Mouse (Mus musculus) forebrain, embryonic 14.5 days (tissue): Measurements from ENCODE around the gene Nudt2. TPM values are rescaled to one million over a fixed set of nuclear protein-coding genes. Genes with fewer than 3 reads are reported as not detected.
A peak's percentile ranks its signal among the peaks of the same experiment; 100 is the strongest.

Experiments used
- ATAC-seq: fragments of 200-750 bp; cut with Nextera tagmentation; 2 replicates; pipeline ENCODE4 v1.8.0; 2017; ENCODE audit warnings: mild to moderate bottlenecking, moderate library complexity
- DNase-seq: peaks from one replicate; pipeline ENCODE4 v3.0.0-alpha.2; 2015; ENCODE audit warnings: low spot score
- H3K27ac ChIP-seq: fragments of 300-500 bp; sonication (generic); 2 replicates; pipeline ENCODE4 v1.5.1; 2014; ENCODE audit warnings: low read depth, mild to moderate bottlenecking, control low read depth, low read length, moderate library complexity
- H3K27me3 ChIP-seq: fragments of 300-500 bp; sonication (generic); replicated peaks from 2 replicates; pipeline ENCODE4 v1.6.1; 2014; ENCODE audit warnings: low read length, control low read depth, mixed read lengths; ENCODE audit not compliant: control insufficient read depth, insufficient read depth
- H3K36me3 ChIP-seq: fragments of 300-500 bp; sonication (generic); 2 replicates; pipeline ENCODE4 v1.6.1; 2014; ENCODE audit warnings: low read length, control low read depth; ENCODE audit not compliant: control insufficient read depth, insufficient read depth
- H3K4me1 ChIP-seq: fragments of 300-500 bp; sonication (generic); 2 replicates; pipeline ENCODE4 v1.6.1; 2014; ENCODE audit warnings: antibody characterized with exemption, low read length, control low read depth; ENCODE audit not compliant: control insufficient read depth, insufficient read depth
- H3K4me2 ChIP-seq: fragments of 300-500 bp; sonication (generic); 2 replicates; pipeline ENCODE4 v1.6.1; 2014; ENCODE audit warnings: mild to moderate bottlenecking, control low read depth, low read length
- H3K4me3 ChIP-seq: fragments of 300-500 bp; sonication (generic); 2 replicates; pipeline ENCODE4 v1.5.1; 2014; ENCODE audit warnings: low read depth, low read length, control low read depth
- H3K9ac ChIP-seq: fragments of 300-500 bp; sonication (generic); 2 replicates; pipeline ENCODE4 v1.6.1; 2014; ENCODE audit warnings: mild to moderate bottlenecking, low read length, control low read depth, moderate library complexity
- H3K9me3 ChIP-seq: fragments of 300-500 bp; sonication (generic); replicated peaks from 2 replicates; pipeline ENCODE4 v1.6.1; 2016; ENCODE audit warnings: low read length, control low read depth, mixed read lengths; ENCODE audit not compliant: control insufficient read depth
- WGBS: fragments of 180-500 bp; shearing (Covaris S2); extraction: QIAGEN DNeasy Blood & Tissue Kit; methylation state at CpG from one replicate; pipeline ENCODE4 v1.1.7; 2014; 5-methylcytosine and 5-hydroxymethylcytosine counted together
- polyA plus RNA-seq: library from polyadenylated mRNA; unstranded; fragments of >200 nt; fragmentation: Nextera tagmentation; extraction: Ambion mirVana; gene quantifications from 2 replicates; pipeline ENCODE4 v1.2.1, GENCODE M21; 2014

The Nudt2 gene
- polyA plus RNA-seq, 1 experiment from 2014 or later = 82.0 TPM

DNA sequence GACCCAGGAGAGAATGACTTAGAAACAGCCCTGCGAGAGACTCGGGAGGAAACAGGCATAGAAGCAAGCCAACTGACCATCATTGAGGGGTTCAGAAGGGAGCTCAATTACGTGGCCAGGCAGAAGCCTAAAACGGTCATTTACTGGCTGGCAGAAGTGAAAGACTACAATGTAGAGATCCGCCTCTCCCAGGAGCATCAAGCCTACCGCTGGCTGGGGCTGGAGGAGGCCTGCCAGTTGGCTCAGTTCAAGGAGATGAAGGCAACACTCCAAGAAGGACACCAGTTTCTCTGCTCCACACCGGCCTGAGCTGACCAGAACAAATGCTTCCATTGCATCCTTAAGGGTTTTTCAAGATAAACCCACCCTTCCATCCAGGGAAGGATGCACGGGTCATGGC, 15.3 kb downstream of the Nudt2 start:
- Histone ChIP-seq H3K27ac (no peak overlapping the region), H3K9ac (no peak overlapping the region), H3K4me3 (no peak overlapping the region), H3K4me2 (no peak overlapping the region), H3K27me3 (no peaks in the 10 kb centered on the region), H3K4me1 (no peaks in the 10 kb centered on the region), H3K9me3 (no peaks in the 10 kb centered on the region), H3K36me3 (peaks cover 6% of the 10 kb centered on the region; the same call in 1 of the 2 replicates)
- no peak for DNase-seq
- WGBS = 85% methylated on average over 8 of the region's 8 CpGs
- ATAC-seq = no peak

DNA sequence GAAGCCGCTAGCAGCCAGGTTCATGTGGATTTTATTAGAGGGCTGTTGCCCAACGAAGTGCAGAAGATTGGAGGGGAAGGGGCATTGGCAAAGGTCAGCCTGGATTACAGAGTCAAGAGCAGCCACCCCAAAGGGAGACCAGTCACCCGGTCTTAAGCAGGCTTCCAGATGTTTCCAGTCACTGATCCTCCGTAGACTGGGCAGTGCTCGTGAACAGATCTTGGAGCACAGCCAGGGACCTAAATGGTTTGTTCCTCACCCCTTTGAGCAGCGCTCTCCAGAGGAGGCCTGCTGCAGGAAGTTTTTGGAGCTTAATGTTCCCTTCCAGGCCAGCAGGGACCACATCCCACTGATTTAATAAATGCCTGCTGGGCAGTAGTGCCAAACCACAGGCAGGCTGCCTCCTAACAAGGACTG, 16.7 kb downstream of the Nudt2 start:
- 43% methylated on average over 6 of the region's 6 CpGs for WGBS

DNA sequence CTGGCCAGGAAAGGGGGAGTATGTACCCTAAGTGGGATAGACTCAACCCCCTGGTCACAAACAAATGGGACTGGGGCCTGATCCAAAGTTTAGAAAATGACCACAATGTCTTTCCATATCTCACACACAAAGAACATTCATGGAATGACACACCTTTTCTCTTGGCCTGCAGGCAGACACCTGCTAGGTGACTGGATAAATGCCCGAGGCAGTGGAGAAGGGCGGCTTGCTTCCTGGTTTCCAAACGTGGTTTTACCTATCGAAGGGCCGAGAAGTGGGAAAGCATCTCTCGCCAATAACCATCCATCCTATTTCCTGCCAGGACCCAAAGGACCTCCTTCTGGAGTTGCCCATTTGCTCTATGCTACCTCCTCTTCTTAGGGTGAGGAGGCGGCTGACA, 28.0 kb downstream of the Nudt2 start:
- peaks cover 10% of the 10 kb centered on the region for H3K27me3 ChIP-seq
- H3K27ac ChIP-seq = no peak overlapping the region
- ATAC-seq (no peak), DNase-seq (no peak)
- H3K4me2 ChIP-seq = no peak overlapping the region
- no peaks in the 10 kb centered on the region for H3K9me3 ChIP-seq
- H3K4me1 ChIP-seq = peaks cover 5% of the 10 kb centered on the region
- no peak overlapping the region for H3K9ac ChIP-seq
- WGBS = 84% methylated on average over 7 of the region's 7 CpGs
- no peaks in the 10 kb centered on the region for H3K36me3 ChIP-seq
- no peak overlapping the region for H3K4me3 ChIP-seq

More for the DNA sequence above, 16.7 kb downstream of the Nudt2 start:
- ATAC-seq = no peak
- no peak for DNase-seq
- H3K36me3 ChIP-seq = peaks cover 6% of the 10 kb centered on the region; the same call in 1 of the 2 replicates
- no peak overlapping the region for H3K4me2 ChIP-seq
- no peaks in the 10 kb centered on the region for H3K27me3 ChIP-seq
- no peak overlapping the region for H3K9ac ChIP-seq
- H3K4me1 ChIP-seq = no peaks in the 10 kb centered on the region
- H3K4me3 ChIP-seq = no peak overlapping the region
- H3K27ac ChIP-seq = 0 out of 2 replicates have a peak overlapping the region, but pooled peaks have one; percentile 27
- no peaks in the 10 kb centered on the region for H3K9me3 ChIP-seq

DNA sequence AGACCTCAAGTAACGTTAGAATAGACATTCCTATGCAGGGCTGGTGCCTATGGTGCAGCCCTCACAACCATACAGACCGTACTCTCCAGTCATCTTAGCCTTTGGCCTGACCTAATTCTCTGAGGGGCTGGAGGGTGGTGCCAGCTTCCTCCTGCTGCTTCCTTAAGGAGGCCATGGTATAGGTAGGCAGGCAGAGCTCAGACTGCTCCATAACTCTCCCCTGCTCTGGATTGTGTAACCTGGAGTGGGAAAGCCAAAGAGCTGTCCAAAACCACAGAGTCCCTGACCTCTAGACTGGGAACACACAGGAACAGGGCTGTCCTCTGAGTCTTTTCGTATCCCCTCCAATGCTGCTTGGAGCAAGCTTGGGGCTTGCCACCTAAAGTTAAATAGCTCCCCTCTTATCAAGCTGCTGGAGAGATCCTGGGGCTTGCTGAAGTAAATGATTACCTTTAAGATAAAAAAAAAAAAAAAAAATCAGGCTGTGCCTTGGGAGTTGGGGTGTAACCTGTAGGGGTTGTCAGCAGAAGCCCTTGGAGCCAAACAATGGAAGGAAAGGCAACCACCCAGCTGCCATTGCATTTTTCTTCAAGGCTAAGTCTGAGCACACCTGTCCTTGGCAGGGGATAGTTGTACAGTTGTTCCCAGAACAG, 28.6 kb downstream of the Nudt2 start:
- ATAC-seq = no peak
- no peak overlapping the region for H3K4me3 ChIP-seq
- WGBS = 83% methylated on average over 3 of the region's 3 CpGs
- H3K4me1 ChIP-seq = peaks cover 9% of the 10 kb centered on the region
- no peak overlapping the region for H3K9ac ChIP-seq
- no peak overlapping the region for H3K4me2 ChIP-seq
- no peaks in the 10 kb centered on the region for H3K36me3 ChIP-seq
- no peak for DNase-seq
- H3K9me3 ChIP-seq = no peaks in the 10 kb centered on the region
- peaks cover 16% of the 10 kb centered on the region for H3K27me3 ChIP-seq
- no peak overlapping the region for H3K27ac ChIP-seq

DNA sequence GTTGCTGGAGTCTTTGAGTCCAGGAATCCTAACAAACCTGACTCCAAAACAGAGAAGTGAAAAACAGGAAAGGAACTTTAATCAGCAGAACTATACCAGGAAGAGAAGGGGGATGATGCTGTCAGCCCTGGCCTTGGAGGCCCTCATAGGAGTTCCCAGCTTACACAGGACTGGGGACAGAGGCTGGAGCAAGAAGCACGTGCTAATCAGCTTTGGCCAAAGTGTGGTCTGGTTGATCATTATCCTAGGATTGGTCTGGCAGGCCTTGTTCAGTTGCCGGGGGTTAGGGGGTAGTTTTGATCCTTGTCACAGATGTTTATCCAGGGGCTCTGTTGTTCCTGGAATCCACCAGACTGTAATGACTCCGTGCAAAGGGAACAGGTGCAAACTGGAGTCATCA, 29.4 kb downstream of the Nudt2 start:
- no peak overlapping the region for H3K4me3 ChIP-seq
- no peak overlapping the region for H3K9ac ChIP-seq
- H3K27me3 ChIP-seq = peaks cover 24% of the 10 kb centered on the region
- H3K4me2 ChIP-seq = no peak overlapping the region
- DNase-seq (no peak), ATAC-seq (no peak)
- H3K36me3 ChIP-seq = no peaks in the 10 kb centered on the region
- peaks cover 13% of the 10 kb centered on the region for H3K4me1 ChIP-seq
- WGBS = 54% methylated on average over 3 of the region's 3 CpGs
- H3K9me3 ChIP-seq = no peaks in the 10 kb centered on the region
- H3K27ac ChIP-seq = no peak overlapping the region

DNA sequence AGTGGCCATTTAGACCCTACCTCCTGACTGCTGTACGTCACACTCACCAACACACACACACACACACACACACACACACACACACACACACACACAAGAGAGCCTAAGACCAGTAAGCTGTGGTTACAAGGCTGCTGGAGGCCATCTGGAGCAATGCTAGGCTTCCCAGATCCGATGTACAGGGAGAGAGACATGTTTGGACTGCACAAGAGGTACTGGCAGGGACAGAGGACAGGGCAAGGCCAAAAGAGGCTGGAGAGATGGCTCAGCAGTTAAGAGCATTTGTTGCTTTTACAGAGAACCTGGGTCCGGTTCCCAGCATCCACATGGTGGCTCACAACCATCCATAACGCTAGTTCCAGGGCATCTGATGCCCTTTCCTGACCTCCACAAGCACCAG, 30.1 kb downstream of the Nudt2 start:
- H3K27ac ChIP-seq = no peak overlapping the region
- H3K4me3 ChIP-seq = no peak overlapping the region
- no peak for ATAC-seq
- peaks cover 13% of the 10 kb centered on the region for H3K4me1 ChIP-seq
- peaks cover 31% of the 10 kb centered on the region for H3K27me3 ChIP-seq
- no peak overlapping the region for H3K9ac ChIP-seq
- no peaks in the 10 kb centered on the region for H3K36me3 ChIP-seq
- H3K9me3 ChIP-seq = no peaks in the 10 kb centered on the region
- whole genome bisulfite sequencing = 83% methylated on average over 4 of the region's 4 CpGs
- DNase-seq = no peak
- H3K4me2 ChIP-seq = no peak overlapping the region

DNA sequence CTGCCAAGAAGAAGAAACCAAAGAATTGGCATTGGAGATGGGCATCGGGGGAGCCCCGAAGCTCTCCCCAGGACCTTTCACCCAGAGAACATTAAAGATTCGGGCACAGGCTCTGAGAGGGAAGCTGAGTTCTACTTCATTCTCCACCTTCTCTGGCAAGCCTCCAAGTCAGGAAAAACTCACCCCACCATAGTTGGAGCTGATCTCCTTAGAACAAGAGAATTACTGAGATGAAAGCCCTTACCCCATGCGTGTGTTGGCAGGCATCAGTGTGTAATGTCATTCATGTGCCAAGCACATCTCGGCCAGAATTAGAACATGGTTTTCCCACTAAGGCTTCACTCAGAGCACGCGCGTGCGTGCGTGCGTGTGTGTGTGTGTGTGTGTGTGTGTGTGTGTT, 30.9 kb downstream of the Nudt2 start:
- peaks cover 13% of the 10 kb centered on the region for H3K4me1 ChIP-seq
- peaks cover 39% of the 10 kb centered on the region for H3K27me3 ChIP-seq
- no peak overlapping the region for H3K27ac ChIP-seq
- no peak overlapping the region for H3K9ac ChIP-seq
- H3K9me3 ChIP-seq = no peaks in the 10 kb centered on the region
- no peak overlapping the region for H3K4me3 ChIP-seq
- H3K4me2 ChIP-seq = no peak overlapping the region
- ATAC-seq = peak; percentile 75
- 37% methylated on average over 11 of the region's 11 CpGs for WGBS
- no peaks in the 10 kb centered on the region for H3K36me3 ChIP-seq
- DNase-seq = peak; percentile 81

DNA sequence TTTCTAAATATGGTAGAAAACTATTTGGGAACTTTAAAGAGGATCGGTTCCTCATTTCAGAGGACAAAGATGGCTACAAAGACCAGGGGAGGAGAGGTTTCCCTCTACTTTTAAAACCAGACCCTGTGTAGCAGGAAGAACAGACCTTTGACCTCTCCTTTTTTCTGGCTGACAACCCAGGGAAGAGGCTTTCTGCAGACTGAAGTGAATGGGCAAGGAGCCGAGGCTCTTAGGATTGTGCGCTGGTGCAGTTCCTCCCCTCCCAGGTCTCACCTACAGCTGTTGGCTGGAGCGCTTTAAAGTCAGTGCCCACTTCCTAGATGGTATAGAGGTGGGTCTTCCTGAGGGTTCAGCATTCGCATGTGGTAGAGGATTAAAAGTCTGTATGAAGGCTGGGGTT, 32.1 kb downstream of the Nudt2 start:
- WGBS = 59% methylated on average over 5 of the region's 5 CpGs
- ATAC-seq (no peak), DNase-seq (no peak)
- H3K4me3 ChIP-seq = no peak overlapping the region
- peaks cover 13% of the 10 kb centered on the region for H3K4me1 ChIP-seq
- H3K9me3 ChIP-seq = no peaks in the 10 kb centered on the region
- H3K27ac ChIP-seq = no peak overlapping the region
- no peak overlapping the region for H3K9ac ChIP-seq
- peaks cover 44% of the 10 kb centered on the region for H3K27me3 ChIP-seq
- H3K4me2 ChIP-seq = peak overlapping the region; percentile 51; the same call in 1 of the 2 replicates
- H3K36me3 ChIP-seq = no peaks in the 10 kb centered on the region

DNA sequence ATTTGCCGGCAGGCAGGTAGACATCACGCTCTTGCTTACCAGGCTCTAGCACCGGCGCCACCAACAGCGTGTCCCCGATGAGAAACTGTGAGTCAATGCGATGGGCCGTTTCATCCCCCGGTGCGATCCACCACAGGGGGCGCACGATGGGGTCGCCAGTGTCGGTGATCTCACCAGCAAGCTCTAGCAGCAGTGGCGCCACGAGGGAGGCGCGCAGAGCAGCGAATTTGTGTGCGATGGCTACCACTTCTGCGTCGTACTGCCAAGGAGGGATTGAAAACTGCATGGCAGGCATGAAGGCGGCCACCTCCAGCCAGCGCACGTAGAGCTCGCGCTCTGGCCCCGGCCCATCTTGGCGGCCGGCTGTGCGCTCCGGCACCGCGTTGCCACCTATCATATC, 32.6 kb downstream of the Nudt2 start:
- 5% methylated on average over 34 of the region's 34 CpGs for WGBS
- peak overlapping the region; percentile 35; the same call in 1 of the 2 replicates for H3K9ac ChIP-seq
- no peak overlapping the region for H3K27ac ChIP-seq
- peak overlapping the region; percentile 26 for H3K4me3 ChIP-seq
- no peaks in the 10 kb centered on the region for H3K9me3 ChIP-seq
- H3K4me2 ChIP-seq = peak overlapping the region; percentile 51
- peaks cover 44% of the 10 kb centered on the region for H3K27me3 ChIP-seq
- DNase-seq (peak; percentile 65), ATAC-seq (peak; percentile 21)
- H3K4me1 ChIP-seq = peaks cover 18% of the 10 kb centered on the region
- no peaks in the 10 kb centered on the region for H3K36me3 ChIP-seq
